Mouse (Mus musculus) megakaryocyte, embryonic 14.5 days (primary cell): ENCODE measurements around the gene Mtrex.

Experiments
- FLI1 ChIP-seq: IDR thresholded peaks from 2 replicates; pipeline ENCODE4 v1.6.1; 2012; ENCODE audit warnings: low read length, inconsistent platforms, mixed read lengths
- GATA1 ChIP-seq: IDR thresholded peaks from 3 replicates; pipeline ENCODE4 v1.6.1; 2012; ENCODE audit warnings: mixed read lengths, low read length, inconsistent platforms, borderline replicate concordance

DNA sequence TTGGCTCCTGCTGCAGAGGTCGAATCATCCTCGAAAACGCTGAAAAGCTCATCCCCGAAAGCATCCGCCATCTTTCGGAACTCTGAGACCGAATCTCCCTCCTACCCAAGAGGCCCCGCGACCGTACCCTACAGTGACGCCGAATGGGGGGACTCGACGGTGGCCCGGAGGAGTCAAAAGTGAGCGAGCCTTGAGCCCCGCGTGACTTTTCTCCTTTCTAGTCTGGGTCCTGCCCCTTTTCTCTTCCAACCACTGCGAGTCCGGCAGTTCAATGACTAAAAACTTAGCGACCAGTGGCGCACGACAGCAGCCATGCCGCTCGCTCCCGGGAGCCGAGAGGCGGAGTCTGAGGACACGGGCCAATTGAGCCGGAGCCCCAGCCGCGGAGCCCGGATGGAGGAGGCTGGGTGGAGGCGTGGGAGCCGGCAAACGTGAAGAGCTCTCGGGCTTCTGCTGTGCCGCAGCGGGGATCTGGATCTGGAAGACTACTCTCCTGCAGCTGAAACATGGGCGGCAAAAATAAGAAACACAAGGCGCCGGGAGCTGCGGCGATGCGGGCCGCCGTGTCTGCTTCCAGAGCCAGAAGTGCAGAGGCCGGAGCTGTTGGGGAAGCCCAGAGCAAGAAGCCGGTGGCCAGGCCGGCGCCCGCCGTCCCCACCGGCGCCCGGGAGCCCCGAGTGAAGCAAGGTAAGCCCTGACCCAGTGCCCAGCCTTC lies at the start of gene Mtrex, which contains the start of gene Dhx29:
- TF ChIP-seq GATA1 (no peak), FLI1 (no peak)
